Mouse (Mus musculus): ENCODE data around the gene Smarca5.

Gene Smarca5

GRCm38 (mm10) chr8:80663476-80663875 is 75.8 kb downstream of the Smarca5 start:
- DNase-seq (ENCODE audit: low spot score) = no peak

- no peak for DNase-seq (ENCODE audit: low spot score)
These were observed 78.2 kb downstream of the Smarca5 start for GRCm38 (mm10) chr8:80661055-80661454.

GRCm38 (mm10) chr8:80657639-80658038 is 81.7 kb downstream of the Smarca5 start:
- DNase-seq (ENCODE audit: low spot score) = peak; percentile 12
